Mouse (Mus musculus) ES-E14 (cell line): ENCODE data around the gene Hist1h4c. TPM values are rescaled to one million over a fixed set of nuclear protein-coding genes. Genes with fewer than 3 reads are reported as not detected.

Experiments
- DNase-seq: peaks from one replicate; pipeline ENCODE4 v3.0.0-alpha.2; 2013; ENCODE audit warnings: low read depth, low spot score
- H3K27ac ChIP-seq: 2 replicates; pipeline ENCODE4 v1.5.1; 2012; ENCODE audit warnings: low read depth, mild to moderate bottlenecking, low read length, moderate library complexity, mixed read lengths; ENCODE audit not compliant: poor library complexity, insufficient read depth, severe bottlenecking
- H3K36me3 ChIP-seq: 2 replicates; pipeline ENCODE4 v1.6.1; 2012; ENCODE audit warnings: mild to moderate bottlenecking, low read length, moderate library complexity, mixed read lengths; ENCODE audit not compliant: control insufficient read depth, poor library complexity, insufficient read depth, severe bottlenecking
- H3K4me1 ChIP-seq, 2 experiments: fragments of 150-350 bp in 1 of 2; sonication (generic) in 1 of 2; 2 replicates each; pipeline ENCODE4 v1.6.1; 2012; ENCODE audit warnings: low read length in 2 of 2, mild to moderate bottlenecking in 1 of 2, mixed read lengths in 1 of 2; ENCODE audit not compliant: control insufficient read depth in 2 of 2, insufficient read depth in 2 of 2, poor library complexity in 1 of 2
- H3K4me3 ChIP-seq, 2 experiments: fragments of 150-350 bp in 1 of 2; sonication (generic) in 1 of 2; 2 replicates each; pipeline ENCODE4 v1.5.1; 2012; ENCODE audit warnings: low read length in 2 of 2, low read depth in 1 of 2, mild to moderate bottlenecking in 1 of 2, mixed read lengths in 1 of 2; ENCODE audit not compliant: insufficient read depth in 1 of 2, poor library complexity in 1 of 2, severe bottlenecking in 1 of 2
- H3K9ac ChIP-seq: 2 replicates; pipeline ENCODE4 v1.6.1; 2012; ENCODE audit warnings: low read depth, mild to moderate bottlenecking, low read length, mixed read lengths; ENCODE audit not compliant: poor library complexity, insufficient read depth, severe bottlenecking
- H3K9me3 ChIP-seq: fragments of 150-350 bp; sonication (generic); 2 replicates; pipeline ENCODE4 v1.6.1; 2012; ENCODE audit warnings: low read depth, mild to moderate bottlenecking, low read length; ENCODE audit not compliant: control insufficient read depth, insufficient read depth
- CHD2 ChIP-seq: IDR thresholded peaks from 2 replicates; pipeline ENCODE4 v1.6.1; 2014; ENCODE audit warnings: mild to moderate bottlenecking, low read depth, low read length, inconsistent platforms
- HCFC1 ChIP-seq: IDR thresholded peaks from 2 replicates; pipeline ENCODE4 v1.6.1; 2012; ENCODE audit warnings: low read length, inconsistent platforms, borderline replicate concordance; ENCODE audit not compliant: insufficient read depth
- MAFK ChIP-seq: IDR thresholded peaks from 2 replicates; pipeline ENCODE4 v1.6.1; 2014; ENCODE audit warnings: mild to moderate bottlenecking, low read depth, low read length, inconsistent platforms; ENCODE audit not compliant: insufficient read depth
- ZC3H11A ChIP-seq: IDR thresholded peaks from 2 replicates; pipeline ENCODE4 v1.6.1; 2012; ENCODE audit warnings: low read depth, mild to moderate bottlenecking, inconsistent platforms, low read length, borderline replicate concordance
- ZNF384 ChIP-seq: IDR thresholded peaks from 2 replicates; pipeline ENCODE4 v1.6.1; 2012; ENCODE audit warnings: low read depth, low read length, inconsistent platforms
- in situ Hi-C, 2 experiments: fragments of 600-800 bp; cut with MboI; formaldehyde crosslinking; loops; one replicate each; pipeline ENCODE4 v1.15.1; 2025; ENCODE audit warnings: low sequenced_read_pairs in 2 of 2, inconsistent platforms in 1 of 2; ENCODE audit not compliant: unreplicated experiment in 2 of 2
- total RNA-seq: library from RNA; depleted of rRNA; stranded (reverse); fragments of 300-350 nt; gene quantifications from 2 replicates; pipeline ENCODE4 v1.2.3, GENCODE M21; 2012

The Hist1h4c gene
- total RNA-seq, 1 experiment: 496 TPM

DNA sequence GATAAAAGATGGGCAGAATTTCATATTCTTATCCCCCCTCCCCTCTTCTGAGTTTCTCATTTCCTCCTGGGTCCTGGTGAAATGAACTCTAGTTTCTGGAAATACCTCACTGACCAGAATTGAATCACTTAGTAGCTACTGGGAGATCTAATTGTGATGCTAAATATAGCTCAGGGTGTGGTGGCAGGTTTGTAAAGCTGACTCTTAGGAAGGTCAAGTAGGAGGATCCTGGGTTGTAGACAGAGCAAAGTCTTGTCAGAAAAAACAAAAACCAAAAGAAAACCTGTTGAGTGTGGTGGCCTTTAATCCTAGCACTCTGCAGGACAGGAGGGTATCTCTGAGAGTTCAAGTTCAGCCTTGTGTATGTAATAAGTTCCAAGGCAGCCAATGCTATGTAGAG is 43.8 kb upstream of the Hist1h4c start:
- peak; percentile 69; the same call in 1 of the 2 replicates for TF ChIP-seq CHD2
- no peak for TF ChIP-seq HCFC1
- Histone ChIP-seq H3K9me3 (no peaks in the 10 kb centered on the region), H3K9ac (no peak overlapping the region; the same call in 1 of the 2 replicates), H3K4me1 (peaks cover 0 to 3% of the 10 kb centered on the region in 2 experiments; a peak in 3 of 4 replicates), H3K4me3 (peak overlapping the region in 1 of 2 experiments; percentile 56; a peak in 2 of 4 replicates), H3K27ac (peak overlapping the region; percentile 96; the same call in 1 of the 2 replicates), H3K36me3 (no peaks in the 10 kb centered on the region)
- in situ Hi-C loops: loop anchor here in 1 of 2 experiments (5.0 to 10.0 kb wide), 3 partner anchors 50 to 1707 kb away; partner anchors contain the start of genes Hist1h1d, Hist1h2ah, Hist1h2bk and Hist1h4f
- no peak for DNase-seq

- in situ Hi-C loops: loop anchor here in 1 of 2 experiments (5.0 to 10.0 kb wide), 3 partner anchors 49 to 1706 kb away; partner anchors contain the start of genes Hist1h1d, Hist1h2ah, Hist1h2bk and Hist1h4f
- H3K4me1 ChIP-seq: peaks cover 0 to 3% of the 10 kb centered on the region in 2 experiments; a peak in 3 of 4 replicates
- H3K27ac ChIP-seq: peak overlapping the region; percentile 100; the same call in 1 of the 2 replicates
- no peak for TF ChIP-seq ZC3H11A
- TF ChIP-seq HCFC1: no peak
- no peak for TF ChIP-seq ZNF384
- TF ChIP-seq MAFK: no peak
- no peak for TF ChIP-seq CHD2
- no peak overlapping the region; the same call in 1 of the 2 replicates for H3K9ac ChIP-seq
- peak overlapping the region; percentile 53 to 56 for H3K4me3 ChIP-seq
- no peaks in the 10 kb centered on the region for H3K36me3 ChIP-seq
- no peak for DNase-seq
- H3K9me3 ChIP-seq: no peaks in the 10 kb centered on the region
Measured at GRCm38 (mm10) chr13:23740910-23741309, 42.7 kb upstream of the Hist1h4c start.

DNA sequence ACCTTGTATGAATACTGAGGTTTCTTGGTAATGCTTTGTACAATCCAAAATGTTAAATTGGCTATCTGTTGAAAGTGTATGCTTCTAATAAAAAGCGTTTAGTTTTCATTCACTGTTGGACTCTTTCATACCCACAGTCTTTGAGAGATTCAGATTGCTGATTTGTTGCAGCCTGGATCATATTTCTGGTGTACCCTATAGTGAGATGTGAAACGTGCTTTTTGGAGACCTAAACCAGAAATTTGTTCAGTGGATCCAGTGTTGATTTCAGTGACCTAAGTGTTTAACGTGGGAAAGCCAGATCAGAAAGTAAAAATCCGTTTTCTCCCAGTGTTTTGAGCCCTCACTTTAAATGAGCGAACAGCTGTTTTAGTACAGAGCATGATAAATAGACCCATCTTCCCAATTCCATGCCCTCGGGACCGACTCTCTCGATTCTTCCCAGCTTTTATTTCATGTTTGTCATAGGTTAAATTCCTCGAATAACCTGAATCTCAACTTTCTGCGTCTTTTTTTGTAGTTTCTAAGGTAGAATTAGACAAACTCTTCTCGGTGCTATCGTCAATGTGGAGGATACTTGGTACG is 42.1 kb upstream of the Hist1h4c start:
- peaks cover 0 to 3% of the 10 kb centered on the region in 2 experiments; a peak in 3 of 4 replicates for H3K4me1 ChIP-seq
- H3K36me3 ChIP-seq: no peaks in the 10 kb centered on the region
- H3K9ac ChIP-seq: peak overlapping the region; percentile 91; the same call in 1 of the 2 replicates
- no peak for DNase-seq
- H3K4me3 ChIP-seq: peak overlapping the region; percentile 66 to 74
- in situ Hi-C loops: loop anchor here in 1 of 2 experiments (5.0 to 10.0 kb wide), 3 partner anchors 48 to 1706 kb away; partner anchors contain the start of genes Hist1h1d, Hist1h2ah, Hist1h2bk and Hist1h4f
- H3K9me3 ChIP-seq: no peaks in the 10 kb centered on the region
- peak overlapping the region; percentile 100; the same call in 1 of the 2 replicates for H3K27ac ChIP-seq
- TF ChIP-seq CHD2: no peak
- TF ChIP-seq MAFK: no peak
- TF ChIP-seq HCFC1: no peak
- TF ChIP-seq ZC3H11A: no peak
- TF ChIP-seq ZNF384: no peak

DNA sequence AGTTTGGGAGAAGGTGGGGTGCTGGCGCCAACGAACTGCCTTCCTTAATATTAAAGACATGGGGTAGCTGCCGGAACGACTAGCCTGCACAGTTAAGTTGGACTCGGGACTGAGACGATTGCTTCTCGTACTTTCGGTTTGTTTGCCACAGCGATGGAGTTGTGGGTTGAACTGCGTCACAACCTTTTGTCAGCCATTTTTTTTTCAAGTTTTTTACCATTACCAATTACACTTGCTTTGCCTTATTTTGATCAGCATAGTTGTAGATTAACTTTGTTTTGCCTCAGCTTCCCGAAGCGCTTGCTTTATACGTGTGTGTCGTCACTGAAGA is 41.6 kb upstream of the Hist1h4c start:
- Histone ChIP-seq H3K4me3 (peak overlapping the region; percentile 66 to 74), H3K9me3 (no peaks in the 10 kb centered on the region), H3K27ac (peak overlapping the region; percentile 100), H3K36me3 (no peaks in the 10 kb centered on the region), H3K9ac (peak overlapping the region; percentile 91), H3K4me1 (peaks cover 0 to 3% of the 10 kb centered on the region in 2 experiments; a peak in 3 of 4 replicates)
- TF ChIP-seq MAFK: no peak
- no peak for TF ChIP-seq HCFC1
- no peak for TF ChIP-seq ZC3H11A
- no peak for TF ChIP-seq ZNF384
- no peak for TF ChIP-seq CHD2
- in situ Hi-C loops: loop anchor here in 1 of 2 experiments (5.0 to 10.0 kb wide), 3 partner anchors 48 to 1705 kb away; partner anchors contain the start of genes Hist1h1d, Hist1h2ah, Hist1h2bk and Hist1h4f
- no peak for DNase-seq
